Mouse (Mus musculus) testis, adult 2 months (tissue): ENCODE data around the gene Gabrr2.

ENCODE experiments used
- CTCF ChIP-seq: fragments of 200-500 bp; IDR thresholded peaks from 2 replicates; pipeline ENCODE4 v1.5.1; 2012; ENCODE audit warnings: low read depth, mild to moderate bottlenecking, inconsistent platforms, low read length, moderate library complexity; ENCODE audit not compliant: control insufficient read depth, insufficient read depth, insufficient replicate concordance
- POLR2A ChIP-seq: fragments of 200-500 bp; IDR thresholded peaks from 2 replicates; pipeline ENCODE4 v1.6.1; 2012; ENCODE audit warnings: low read depth, mild to moderate bottlenecking, inconsistent platforms, low read length, moderate library complexity; ENCODE audit not compliant: control insufficient read depth

- TF ChIP-seq CTCF (no peak), POLR2A (no peak)
These were observed 14.9 kb downstream of the Gabrr2 start for GRCm38 (mm10) chr4:33077724-33078123.
